ENCODE assay signal across 7 mouse cellular contexts in genomic region chr11:3165210-3165782, GRCm38 (mm10). TPM values are rescaled to one million over a fixed set of nuclear protein-coding genes. Genes with fewer than 3 reads are reported as not detected.
A peak's percentile ranks its signal among the peaks of the same experiment; 100 is the strongest.
DNase-seq lines count a peak whose midpoint lies in the region; ATAC-seq and TF ChIP-seq lines count a peak whose summit lies in the region.
"Not testable (repeated sequence)": the region's sequence is repeated elsewhere in the genome, so short reads cannot be mapped to it uniquely, and the experiment has no call there.

No protein-coding gene starts in this region.

- not testable (repeated sequence) for TF ChIP-seq CTCF in Patski (IDR thresholded peaks at IDR 0.05); liver, adult 2 months (IDR thresholded peaks at IDR 0.05; ENCODE audit: low read depth, low read length)

- H3K36me3 ChIP-seq in heart, embryonic 13.5 days; intestine, embryonic 14.5 days (ENCODE audit: control insufficient read depth, insufficient read depth, low read length); liver, adult 2 months (ENCODE audit: control insufficient read depth, insufficient read depth, low read length); neural tube, embryonic 15.5 days: not testable (repeated sequence)

- H3K4me1 ChIP-seq in heart, embryonic 13.5 days; intestine, embryonic 14.5 days (replicated peaks; ENCODE audit: control insufficient read depth, insufficient read depth, low read length); liver, adult 2 months (ENCODE audit: control insufficient read depth, insufficient read depth, low read length); neural tube, embryonic 15.5 days: not testable (repeated sequence)

- H3K27ac ChIP-seq in heart, embryonic 13.5 days (replicated peaks); intestine, embryonic 14.5 days (ENCODE audit: low read depth); liver, adult 2 months (replicated peaks; ENCODE audit: insufficient read depth, low read depth, low read length); neural tube, embryonic 15.5 days (replicated peaks): not testable (repeated sequence)

- in situ Hi-C loops in Patski (cut with MboI; ENCODE audit: low pct_unique_long_range_greater_than_20kb), result not testable (repeated sequence)

- 76% methylated on average over 3 of the region's 5 CpGs for WGBS in heart, embryonic 13.5 days
- WGBS in intestine, embryonic 14.5 days, result 87% methylated on average over 3 of the region's 5 CpGs
- whole genome bisulfite sequencing in liver, adult 2 months, result 82% methylated on average over 3 of the region's 5 CpGs
- WGBS in neural tube, embryonic 15.5 days, result 85% methylated on average over 3 of the region's 5 CpGs

- H3K4me3 ChIP-seq in heart, embryonic 13.5 days; intestine, embryonic 14.5 days (ENCODE audit: low read depth, low read length); liver, adult 2 months (ENCODE audit: insufficient read depth, low read depth, low read length); neural tube, embryonic 15.5 days (replicated peaks): not testable (repeated sequence)

- not testable (repeated sequence) for DNase-seq in Patski (ENCODE audit: low read depth, low spot score); intestine, embryonic 14.5 days (ENCODE audit: low spot score)
- peak; percentile 30 for DNase-seq in liver, adult 2 months (ENCODE audit: extremely low read depth, low read depth, low spot score)

- not testable (repeated sequence) for H3K79me2 ChIP-seq in liver, adult 2 months (ENCODE audit: control insufficient read depth, insufficient read depth, low read length)

- CTCF ChIA-PET in Patski (lab: Charles Lee), result interaction anchor here (15.6 to 33.7 kb wide), 4 partner anchors 1 to 26 kb away, joined by 999 to 2208 read pairs (median 1314); partner anchors contain the start of gene Sfi1

- H3K9ac ChIP-seq in heart, embryonic 13.5 days; intestine, embryonic 14.5 days (ENCODE audit: low read length); liver, adult 2 months (ENCODE audit: low read depth, low read length); neural tube, embryonic 15.5 days (replicated peaks): not testable (repeated sequence)

- not testable (repeated sequence) for H3K4me2 ChIP-seq in heart, embryonic 13.5 days; intestine, embryonic 14.5 days (ENCODE audit: low read length); neural tube, embryonic 15.5 days

- POLR2A ChIA-PET in Patski (lab: Charles Lee), result interaction anchor here (1.2 to 24.2 kb wide), 4 partner anchors 9 to 28 kb away, joined by 3 to 411 read pairs (median 106); partner anchors contain the start of gene Sfi1

- TF ChIP-seq POLR2A in liver, adult 2 months (IDR thresholded peaks at IDR 0.05; ENCODE audit: extremely low read depth, insufficient read depth, low read length), result not testable (repeated sequence)

- peak; percentile 9 for ATAC-seq in Patski
- peak; percentile 12; the same call in 1 of the 2 replicates for ATAC-seq in erythroblast, adult 5-6 weeks (replicated peaks; ENCODE audit: low FRiP score, poor library complexity, severe bottlenecking)
- ATAC-seq in heart, embryonic 13.5 days (ENCODE audit: extremely low read depth, insufficient number of reproducible peaks, low FRiP score, low TSS enrichment), result peak; percentile 12
- peak; percentile 16; the same call in 1 of the 2 replicates for ATAC-seq in intestine, embryonic 14.5 days (replicated peaks; ENCODE audit: low FRiP score, low TSS enrichment, low read depth)
- ATAC-seq in megakaryocyte-erythroid progenitor cell, adult 5-6 weeks (replicated peaks; ENCODE audit: low FRiP score, low TSS enrichment, poor library complexity, severe bottlenecking), result peak; percentile 16
- ATAC-seq in neural tube, embryonic 15.5 days (ENCODE audit: low FRiP score), result peak; percentile 36

- H3K9me3 ChIP-seq in heart, embryonic 13.5 days, result peaks cover 26% of the 10 kb centered on the region
- not testable (repeated sequence) for H3K9me3 ChIP-seq in intestine, embryonic 14.5 days (ENCODE audit: control insufficient read depth, low read length)
- peaks cover 24% of the 10 kb centered on the region for H3K9me3 ChIP-seq in neural tube, embryonic 15.5 days (replicated peaks)

- H3K27me3 ChIP-seq in Patski; heart, embryonic 13.5 days (replicated peaks); intestine, embryonic 14.5 days (replicated peaks; ENCODE audit: control insufficient read depth, insufficient read depth, low read length); liver, adult 2 months (ENCODE audit: control insufficient read depth, insufficient read depth, low read length); neural tube, embryonic 15.5 days (replicated peaks): not testable (repeated sequence)

RNA-seq across cellular contexts. Expression of gene Sfi1, which starts 28.0 kb away (rescaled TPM):
- 32.3 TPM for polyA plus RNA-seq in Patski (2021)
- 7.7 TPM in 1 of 2 replicates, not detected in the other for total RNA-seq in erythroblast, adult 5-6 weeks (2015; ENCODE audit: low replicate concordance)
- total RNA-seq in erythroblast, adult 5-6 weeks (2017; ENCODE audit: low replicate concordance), result 2.6 and 3.9 TPM in 2 replicates
- 7.3 and 10.1 TPM in 2 replicates for polyA plus RNA-seq in heart, embryonic 13.5 days (2015; fragmentation: Nextera tagmentation; extraction: Ambion mirVana)
- 11.2 TPM in 2 replicates for polyA plus RNA-seq in intestine, embryonic 14.5 days (2014; fragmentation: Nextera tagmentation; extraction: Ambion mirVana)
- 11.3 and 12.4 TPM in 2 replicates for total RNA-seq in liver, adult 2 months (2014; rRNA removed)
- 9.9 and 12.4 TPM in 2 replicates for polyA plus RNA-seq in liver, adult 2 months (2012; rRNA removed)
- 28.6 and 31.4 TPM in 2 replicates for total RNA-seq in megakaryocyte-erythroid progenitor cell, adult 5-6 weeks (2014; fragmentation: Nextera tagmentation)
- 6.8 and 13.5 TPM in 2 replicates for total RNA-seq in megakaryocyte-erythroid progenitor cell, adult 5-6 weeks (2017)
- polyA plus RNA-seq in neural tube, embryonic 15.5 days (2015; fragmentation: Nextera tagmentation; extraction: Ambion mirVana), result 15.7 and 16.2 TPM in 2 replicates

RNA-seq across cellular contexts. Expression of gene Eif4enif1, which starts 36.9 kb away (rescaled TPM):
- polyA plus RNA-seq in Patski (2021), result 69.8 TPM
- total RNA-seq in erythroblast, adult 5-6 weeks (2015; ENCODE audit: low replicate concordance), result 20.2 and 71.5 TPM in 2 replicates
- total RNA-seq in erythroblast, adult 5-6 weeks (2017; ENCODE audit: low replicate concordance), result 31.5 and 44.0 TPM in 2 replicates
- polyA plus RNA-seq in heart, embryonic 13.5 days (2015; fragmentation: Nextera tagmentation; extraction: Ambion mirVana), result 28.0 and 32.3 TPM in 2 replicates
- polyA plus RNA-seq in intestine, embryonic 14.5 days (2014; fragmentation: Nextera tagmentation; extraction: Ambion mirVana), result 52.7 and 56.2 TPM in 2 replicates
- total RNA-seq in liver, adult 2 months (2014; rRNA removed), result 14.1 and 15.2 TPM in 2 replicates
- polyA plus RNA-seq in liver, adult 2 months (2012; rRNA removed), result 14.1 and 17.2 TPM in 2 replicates
- 103 and 156 TPM in 2 replicates for total RNA-seq in megakaryocyte-erythroid progenitor cell, adult 5-6 weeks (2014; fragmentation: Nextera tagmentation)
- 58.1 and 86.4 TPM in 2 replicates for total RNA-seq in megakaryocyte-erythroid progenitor cell, adult 5-6 weeks (2017)
- 48.1 and 53.1 TPM in 2 replicates for polyA plus RNA-seq in neural tube, embryonic 15.5 days (2015; fragmentation: Nextera tagmentation; extraction: Ambion mirVana)
